Mouse (Mus musculus): Measurements from ENCODE around the gene Fut4.
"Not testable (repeated sequence)": the region's sequence is repeated elsewhere in the genome, so short reads cannot be mapped to it uniquely, and the experiment has no call there.

- not testable (repeated sequence) for TF ChIP-seq CTCF (IDR thresholded peaks at IDR 0.05; ENCODE audit: borderline replicate concordance, insufficient read depth, low read length); POLR2A (IDR thresholded peaks at IDR 0.05; ENCODE audit: low read depth, low read length)
Observed at GRCm38 (mm10) chr9:14700795-14701194, 51.4 kb downstream of the Fut4 start.

Measured in embryonic fibroblast, embryonic 13.5 days (primary cell).